ENCODE assay signal across 12 mouse cellular contexts in genomic region chr3:86775444-86775828, GRCm38 (mm10).
A peak's percentile ranks its signal among the peaks of the same experiment; 100 is the strongest.
DNase-seq lines count a peak whose midpoint lies in the region; ATAC-seq and TF ChIP-seq lines count a peak whose summit lies in the region.
"Had no signal": no experiment of that assay in that cellular context is flagged by ENCODE, and none has a peak within 500 bp of the region (broad histone marks: within the 10 kb centered on the region; RNA-seq: fewer than 3 reads in every experiment).

No protein-coding gene starts in this region.

- H3K36me3 ChIP-seq in kidney, embryonic 15.5 days, result no peaks in the 10 kb centered on the region
- no peaks in the 10 kb centered on the region for H3K36me3 ChIP-seq in kidney, adult 2 months (ENCODE audit: control insufficient read depth, insufficient read depth, low read length)
- peaks cover 23% of the 10 kb centered on the region for H3K36me3 ChIP-seq in embryonic facial prominence, embryonic 13.5 days
- peaks cover 24% of the 10 kb centered on the region for H3K36me3 ChIP-seq in hindbrain, embryonic 14.5 days (replicated peaks; ENCODE audit: control insufficient read depth, insufficient read depth)
- H3K36me3 ChIP-seq in midbrain, embryonic 13.5 days, result peaks cover 25% of the 10 kb centered on the region

- no peaks in the 10 kb centered on the region for H3K27me3 ChIP-seq in kidney, embryonic 15.5 days
- no peaks in the 10 kb centered on the region for H3K27me3 ChIP-seq in kidney, adult 2 months (replicated peaks; ENCODE audit: control insufficient read depth, insufficient read depth, low read length)
- no peaks in the 10 kb centered on the region for H3K27me3 ChIP-seq in embryonic facial prominence, embryonic 13.5 days
- H3K27me3 ChIP-seq in hindbrain, embryonic 14.5 days (ENCODE audit: control insufficient read depth, insufficient read depth, low read length), result no peaks in the 10 kb centered on the region
- no peaks in the 10 kb centered on the region for H3K27me3 ChIP-seq in midbrain, embryonic 13.5 days

- no peak for DNase-seq in kidney, adult 2 months
- no peak for DNase-seq in hindbrain, embryonic 14.5 days (ENCODE audit: low spot score)
- DNase-seq in cerebellum, postnatal 14 days, result no peak
- DNase-seq in cerebellum, adult 11 months, result no peak
- no peak for DNase-seq in adrenal gland, adult 2 months
- DNase-seq: cerebellum, postnatal 36 days; lung, postnatal 10 days; spleen, adult 18-20 months had no signal

- TF ChIP-seq CTCF in kidney, adult 2 months (conservative IDR thresholded peaks at IDR 0.05; ENCODE audit: insufficient read depth, insufficient read length, low read depth, low read length), result no peak

- H3K9ac ChIP-seq in kidney, embryonic 15.5 days, result no peak overlapping the region
- peak overlapping the region; percentile 32; the same call in 1 of the 2 replicates for H3K9ac ChIP-seq in embryonic facial prominence, embryonic 13.5 days
- peak overlapping the region; percentile 28; the same call in 1 of the 2 replicates for H3K9ac ChIP-seq in hindbrain, embryonic 14.5 days
- no peak overlapping the region for H3K9ac ChIP-seq in midbrain, embryonic 13.5 days (replicated peaks)

- 0 out of 2 replicates have a peak overlapping the region, but pooled peaks have one; percentile 45 for H3K27ac ChIP-seq in kidney, embryonic 15.5 days
- no peak overlapping the region for H3K27ac ChIP-seq in kidney, adult 2 months (ENCODE audit: insufficient read depth, low read depth, low read length)
- peak overlapping the region; percentile 75 for H3K27ac ChIP-seq in embryonic facial prominence, embryonic 13.5 days
- peak overlapping the region; percentile 67 for H3K27ac ChIP-seq in hindbrain, embryonic 14.5 days
- peak overlapping the region; percentile 56 for H3K27ac ChIP-seq in midbrain, embryonic 13.5 days

- H3K4me2 ChIP-seq in kidney, embryonic 15.5 days, result no peak overlapping the region
- peak overlapping the region; percentile 26; the same call in 1 of the 2 replicates for H3K4me2 ChIP-seq in embryonic facial prominence, embryonic 13.5 days
- H3K4me2 ChIP-seq in hindbrain, embryonic 14.5 days (replicated peaks), result no peak overlapping the region
- no peak overlapping the region for H3K4me2 ChIP-seq in midbrain, embryonic 13.5 days (replicated peaks)

- no peaks in the 10 kb centered on the region for H3K9me3 ChIP-seq in kidney, embryonic 15.5 days (replicated peaks)
- no peaks in the 10 kb centered on the region for H3K9me3 ChIP-seq in embryonic facial prominence, embryonic 13.5 days
- H3K9me3 ChIP-seq in hindbrain, embryonic 14.5 days (ENCODE audit: control insufficient read depth, low read length), result no peaks in the 10 kb centered on the region
- no peaks in the 10 kb centered on the region for H3K9me3 ChIP-seq in midbrain, embryonic 13.5 days

- H3K4me1 ChIP-seq in kidney, embryonic 15.5 days, result no peaks in the 10 kb centered on the region
- H3K4me1 ChIP-seq in kidney, adult 2 months (ENCODE audit: control insufficient read depth, insufficient read depth, low read length), result no peaks in the 10 kb centered on the region
- peaks cover 29% of the 10 kb centered on the region for H3K4me1 ChIP-seq in embryonic facial prominence, embryonic 13.5 days
- peaks cover 23% of the 10 kb centered on the region for H3K4me1 ChIP-seq in hindbrain, embryonic 14.5 days (replicated peaks; ENCODE audit: control insufficient read depth, insufficient read depth, low read length)
- peaks cover 22% of the 10 kb centered on the region for H3K4me1 ChIP-seq in midbrain, embryonic 13.5 days (replicated peaks)

- H3K4me3 ChIP-seq in kidney, embryonic 15.5 days (replicated peaks), result no peak overlapping the region
- H3K4me3 ChIP-seq in kidney, adult 2 months (ENCODE audit: insufficient read depth, low read depth, low read length), result no peak overlapping the region
- no peak overlapping the region for H3K4me3 ChIP-seq in embryonic facial prominence, embryonic 13.5 days
- H3K4me3 ChIP-seq in hindbrain, embryonic 14.5 days (replicated peaks; ENCODE audit: low read length), result no peak overlapping the region
- H3K4me3 ChIP-seq in midbrain, embryonic 13.5 days (replicated peaks), result no peak overlapping the region
- H3K4me3 ChIP-seq: myocyte had no signal

- no peak for TF ChIP-seq POLR2A in kidney, adult 2 months (IDR thresholded peaks at IDR 0.05; ENCODE audit: low read depth, low read length)

- no peak for ATAC-seq in kidney, embryonic 15.5 days (replicated peaks; ENCODE audit: low FRiP score)
- ATAC-seq in embryonic facial prominence, embryonic 13.5 days (ENCODE audit: insufficient number of reproducible peaks, insufficient read depth, low FRiP score, low TSS enrichment, low read depth), result no peak
- ATAC-seq in hindbrain, embryonic 14.5 days (ENCODE audit: low FRiP score), result peak; percentile 42; the same call in 1 of the 2 replicates
- ATAC-seq in midbrain, embryonic 13.5 days, result peak; percentile 43

- 80% methylated on average over 6 of the region's 6 CpGs for WGBS in kidney, embryonic 15.5 days
- WGBS in kidney, adult 2 months, result 84% methylated on average over 6 of the region's 6 CpGs
- 52% methylated on average over 6 of the region's 6 CpGs for WGBS in embryonic facial prominence, embryonic 13.5 days
- 59% methylated on average over 6 of the region's 6 CpGs for WGBS in hindbrain, embryonic 14.5 days
- WGBS in midbrain, embryonic 13.5 days, result 86% methylated on average over 6 of the region's 6 CpGs

Comparison
In these comparisons a context has a peak if more than half of its experiments do, and no peak if none do; other contexts are left out.
1. ATAC-seq: peak in hindbrain, embryonic 14.5 days (single experiment) and midbrain, embryonic 13.5 days (single experiment); none in kidney, embryonic 15.5 days (single experiment) and embryonic facial prominence, embryonic 13.5 days (single experiment).
2. H3K9ac ChIP-seq: peak in embryonic facial prominence, embryonic 13.5 days (single experiment) and hindbrain, embryonic 14.5 days (single experiment); none in kidney, embryonic 15.5 days (single experiment) and midbrain, embryonic 13.5 days (single experiment).